Mouse (Mus musculus) cerebellum, adult 2 months (tissue): ENCODE measurements around the gene Sirpa. TPM values are rescaled to one million over a fixed set of nuclear protein-coding genes. Genes with fewer than 3 reads are reported as not detected.
A peak's percentile ranks its signal among the peaks of the same experiment; 100 is the strongest.

Experiments used
- DNase-seq, 2 experiments: peaks; one replicate each; pipeline ENCODE4 v3.0.0; 2021
- H3K27ac ChIP-seq: fragments of 200-500 bp; 2 replicates; pipeline ENCODE4 v1.5.1; 2012; ENCODE audit warnings: low read length, control low read depth, inconsistent platforms; ENCODE audit not compliant: insufficient read depth
- H3K27me3 ChIP-seq: fragments of 200-500 bp; 2 replicates; pipeline ENCODE4 v1.6.1; 2012; ENCODE audit warnings: inconsistent platforms, mild to moderate bottlenecking, low read length, moderate library complexity; ENCODE audit not compliant: control insufficient read depth, insufficient read depth
- H3K4me1 ChIP-seq: fragments of 200-500 bp; 2 replicates; pipeline ENCODE4 v1.6.1; 2011; ENCODE audit warnings: low read length; ENCODE audit not compliant: control insufficient read depth, insufficient read depth
- H3K4me3 ChIP-seq: fragments of 200-500 bp; replicated peaks from 2 replicates; pipeline ENCODE3; 2011; ENCODE audit warnings: mild to moderate bottlenecking, low read depth, low read length, control low read depth; ENCODE audit not compliant: insufficient read depth
- CTCF ChIP-seq: fragments of 200-500 bp; IDR thresholded peaks from 2 replicates; pipeline ENCODE4 v1.5.1; 2011; ENCODE audit warnings: low read depth, mild to moderate bottlenecking, control low read depth, low read length, moderate library complexity, borderline replicate concordance; ENCODE audit not compliant: insufficient read depth
- POLR2A ChIP-seq: fragments of 200-500 bp; IDR thresholded peaks from 2 replicates; pipeline ENCODE4 v1.6.1; 2011; ENCODE audit warnings: low read length, control low read depth, borderline replicate concordance; ENCODE audit not compliant: insufficient read depth
- WGBS: fragments of 180-500 bp; shearing (Covaris S2); methylation state at CpG from one replicate; pipeline ENCODE4 v1.1.7; 2018; 5-methylcytosine and 5-hydroxymethylcytosine counted together
- polyA plus RNA-seq: library from polyadenylated mRNA; depleted of rRNA; stranded (reverse); fragments of >200 nt; gene quantifications from 2 replicates; pipeline ENCODE4 v1.2.3, GENCODE M21; 2012

Gene Sirpa
- polyA plus RNA-seq, 1 experiment: 235 TPM

DNA sequence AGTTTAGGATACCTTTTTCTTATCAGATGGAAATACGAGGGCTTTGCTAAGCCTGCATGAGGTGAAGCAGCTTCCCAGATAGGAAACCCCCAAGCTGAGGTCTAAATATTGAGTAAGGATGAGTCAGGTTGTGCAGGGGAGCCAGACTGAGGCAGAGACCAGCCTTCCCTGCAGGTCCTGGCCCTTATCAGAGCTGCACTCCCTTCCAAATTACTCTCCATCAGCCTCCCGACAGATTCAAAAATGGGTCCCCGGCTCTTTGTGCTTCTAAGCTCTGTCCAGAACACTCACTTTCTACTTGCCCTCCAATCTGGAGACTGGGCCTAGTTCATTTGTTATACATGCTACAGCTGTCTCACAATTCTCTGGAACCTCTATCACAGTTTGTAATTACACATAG is 41.3 kb downstream of the Sirpa start:
- no peak for TF ChIP-seq CTCF
- no peak for TF ChIP-seq POLR2A

DNA sequence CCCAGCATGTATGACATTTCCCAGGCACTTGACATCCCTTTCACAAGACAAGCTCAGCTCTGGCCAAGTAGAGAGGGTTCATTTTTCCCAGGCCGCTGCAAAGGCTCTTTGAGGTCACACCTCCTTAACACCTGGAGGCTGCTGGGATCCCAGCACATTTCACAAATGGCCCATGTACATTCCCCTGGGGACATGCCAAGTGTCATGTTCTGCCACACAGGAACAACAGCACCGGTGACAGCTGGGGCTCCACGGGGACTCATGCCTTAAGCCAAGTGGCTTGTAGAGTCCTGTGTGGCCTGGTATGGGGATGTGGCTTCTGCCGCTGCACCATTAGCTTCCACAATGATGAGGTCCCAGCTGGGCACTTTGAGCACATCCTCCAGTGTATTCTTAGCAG is 60.0 kb downstream of the Sirpa start:
- DNase-seq: peak; percentile 82 to 87
- H3K4me1 ChIP-seq: peaks cover 10% of the 10 kb centered on the region
- TF ChIP-seq POLR2A (no peak), CTCF (no peak)
- H3K4me3 ChIP-seq: no peak overlapping the region
- H3K27me3 ChIP-seq: no peaks in the 10 kb centered on the region
- WGBS: 14% methylated on average over 4 of the region's 4 CpGs
- no peak overlapping the region for H3K27ac ChIP-seq

More for the DNA sequence above, 41.3 kb downstream of the Sirpa start:
- no peak for DNase-seq
- no peaks in the 10 kb centered on the region for H3K27me3 ChIP-seq
- WGBS: 84% methylated on average over 3 of the region's 3 CpGs
- no peaks in the 10 kb centered on the region; the same call in 1 of the 2 replicates for H3K4me1 ChIP-seq
- no peak overlapping the region for H3K27ac ChIP-seq
- no peak overlapping the region for H3K4me3 ChIP-seq

DNA sequence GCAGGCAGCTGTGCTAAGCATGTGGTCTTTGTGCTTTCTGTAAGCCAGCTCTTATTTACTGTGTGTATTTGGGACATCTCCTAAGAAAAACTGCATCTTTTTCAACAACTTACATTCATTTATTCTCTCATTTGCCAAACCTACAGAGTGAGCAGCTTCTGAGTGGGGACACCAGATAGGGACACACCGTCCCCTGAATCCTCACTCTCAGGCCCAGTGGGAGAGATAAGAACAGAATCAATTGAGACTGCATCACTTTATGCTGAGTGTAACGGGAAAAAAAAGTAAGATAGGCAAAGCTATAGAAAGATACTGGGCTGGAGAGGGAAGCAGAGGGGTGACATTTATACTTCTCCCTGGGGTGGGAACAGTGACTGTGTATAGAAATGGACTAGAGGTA is 61.0 kb downstream of the Sirpa start:
- TF ChIP-seq POLR2A: no peak
- TF ChIP-seq CTCF: no peak

DNA sequence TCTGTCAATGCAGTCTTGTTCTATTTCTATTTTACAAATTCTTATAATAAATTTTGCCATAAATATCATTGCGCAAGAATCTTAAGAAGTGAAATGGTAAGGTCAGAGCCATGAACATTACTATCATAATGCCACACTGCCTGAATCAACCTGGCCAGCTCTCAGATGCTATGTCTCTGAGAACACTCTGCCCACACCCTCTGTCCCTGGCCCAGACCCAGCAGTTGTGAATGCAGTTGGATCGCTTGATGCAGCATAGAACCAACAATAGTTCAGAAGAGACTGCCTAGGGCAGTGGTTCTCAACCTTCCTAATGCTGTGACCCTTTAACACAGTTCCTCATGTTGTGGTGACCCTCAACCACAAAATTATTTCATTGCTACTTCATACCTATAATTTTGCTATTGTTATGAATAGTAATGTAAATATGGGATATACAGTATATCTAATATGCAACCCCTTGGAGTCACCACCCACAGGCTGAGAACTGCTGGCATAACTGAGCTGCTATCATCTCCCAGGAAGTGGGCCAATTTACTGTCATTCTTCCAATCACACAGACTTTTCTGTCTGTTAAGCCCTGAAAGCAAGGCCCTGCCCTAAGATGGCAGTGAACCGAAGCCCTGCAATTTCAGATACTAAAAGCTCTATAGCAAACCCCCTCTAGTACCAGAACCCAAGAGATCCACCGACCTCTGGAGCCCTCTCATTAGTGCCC is 61.8 kb downstream of the Sirpa start:
- no peak for DNase-seq
- H3K27me3 ChIP-seq: no peaks in the 10 kb centered on the region
- whole genome bisulfite sequencing: 56% methylated on average over 4 of the region's 4 CpGs
- TF ChIP-seq CTCF: no peak
- TF ChIP-seq POLR2A: no peak
- H3K4me3 ChIP-seq: no peak overlapping the region
- peaks cover 10% of the 10 kb centered on the region for H3K4me1 ChIP-seq
- H3K27ac ChIP-seq: no peak overlapping the region

More for the DNA sequence above, 61.0 kb downstream of the Sirpa start:
- Histone ChIP-seq H3K4me3 (no peak overlapping the region), H3K27ac (no peak overlapping the region), H3K27me3 (no peaks in the 10 kb centered on the region), H3K4me1 (peaks cover 10% of the 10 kb centered on the region)
- DNase-seq: no peak
- WGBS: 94% methylated on average over 2 of the region's 2 CpGs

DNA sequence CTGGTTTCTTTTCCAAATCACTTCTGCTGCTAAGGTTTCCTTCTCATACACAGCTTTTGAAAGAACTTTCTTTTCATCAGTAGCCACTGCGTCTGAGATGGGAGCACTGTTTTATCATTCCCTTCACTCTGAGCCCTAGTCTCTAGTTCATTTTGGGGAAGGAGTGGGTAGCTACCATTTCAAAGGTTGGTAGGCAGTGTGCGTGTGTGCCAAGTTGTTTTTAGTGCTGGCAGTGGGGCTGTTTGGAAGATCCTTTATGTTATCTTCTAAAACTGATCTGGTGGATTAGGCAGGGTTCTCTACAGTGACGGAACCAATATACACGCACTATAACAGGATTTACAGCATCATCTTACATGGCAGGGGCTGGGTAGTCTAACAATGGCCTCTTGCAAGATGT is 62.4 kb downstream of the Sirpa start:
- H3K4me1 ChIP-seq: peaks cover 10% of the 10 kb centered on the region
- DNase-seq: no peak
- 96% methylated on average over 4 of the region's 4 CpGs for WGBS
- H3K4me3 ChIP-seq: no peak overlapping the region
- H3K27me3 ChIP-seq: no peaks in the 10 kb centered on the region
- TF ChIP-seq POLR2A (no peak), CTCF (no peak)
- H3K27ac ChIP-seq: no peak overlapping the region

DNA sequence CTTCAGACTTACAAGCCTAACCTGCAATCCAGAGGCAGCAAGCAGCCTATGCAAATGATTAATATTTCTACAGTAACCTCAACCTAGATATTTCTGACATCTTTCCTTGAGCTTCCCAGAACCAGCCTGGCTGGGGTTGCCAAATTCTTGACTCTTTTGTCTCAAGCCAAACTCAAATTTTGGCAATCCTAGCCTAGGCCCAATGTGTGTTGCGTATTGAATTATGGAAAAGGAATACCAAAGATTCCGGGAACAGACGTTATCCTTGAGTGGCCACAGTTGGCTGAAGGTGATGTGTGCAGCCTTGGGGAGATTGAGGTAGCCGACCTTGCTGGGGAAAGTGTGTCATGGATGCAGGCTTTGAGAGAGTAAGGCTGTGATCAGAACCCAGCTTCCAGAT is 66.2 kb downstream of the Sirpa start:
- TF ChIP-seq POLR2A (no peak), CTCF (no peak)
- DNase-seq: no peak
- 80% methylated on average over 4 of the region's 4 CpGs for WGBS
- H3K4me3 ChIP-seq: no peak overlapping the region
- H3K27me3 ChIP-seq: no peaks in the 10 kb centered on the region
- no peaks in the 10 kb centered on the region for H3K4me1 ChIP-seq
- no peak overlapping the region for H3K27ac ChIP-seq

DNA sequence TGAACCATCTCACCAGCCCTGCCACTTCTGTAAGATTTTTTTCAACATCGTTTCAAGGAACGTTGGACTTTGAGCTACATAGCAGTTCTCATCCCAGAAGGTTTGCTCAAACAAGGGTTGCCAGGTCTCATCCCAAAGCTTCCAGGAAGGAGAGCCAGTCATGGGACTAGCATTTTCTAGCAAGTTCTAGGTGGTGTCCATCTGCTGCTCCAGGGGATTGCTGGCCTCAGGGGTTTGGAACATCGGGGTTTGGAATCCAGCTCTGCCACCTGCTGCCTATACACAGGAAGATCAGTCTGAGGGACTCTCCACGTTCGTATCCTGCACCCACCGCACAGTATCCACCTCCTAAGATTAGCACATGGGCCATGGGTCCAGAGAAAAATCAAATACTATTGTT is 67.4 kb downstream of the Sirpa start:
- Histone ChIP-seq H3K4me1 (no peaks in the 10 kb centered on the region), H3K27ac (no peak overlapping the region), H3K27me3 (no peaks in the 10 kb centered on the region), H3K4me3 (no peak overlapping the region)
- TF ChIP-seq POLR2A (no peak), CTCF (peak; percentile 24; the same call in 1 of the 2 replicates)
- DNase-seq: peak in 1 of 2 experiments; percentile 37
- WGBS: 40% methylated on average over 6 of the region's 6 CpGs

DNA sequence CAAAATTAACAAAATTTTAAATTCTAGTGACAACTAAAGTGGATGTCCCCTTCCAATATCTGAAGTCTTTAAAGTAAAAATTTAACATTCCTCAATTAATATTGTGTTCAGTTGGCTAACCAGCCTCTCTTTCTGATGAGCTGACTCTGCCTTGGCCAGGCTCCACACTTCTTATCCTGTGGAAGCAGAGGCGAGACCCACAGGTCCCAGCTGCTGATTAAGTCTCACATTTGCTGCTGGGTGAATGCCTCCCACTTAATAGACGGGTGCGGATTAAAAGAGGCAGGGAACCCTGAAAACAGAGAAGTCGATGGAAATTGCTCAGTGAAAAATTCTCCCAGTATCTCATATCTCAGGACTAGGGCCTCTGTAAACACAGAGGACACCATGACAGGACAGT is 69.8 kb downstream of the Sirpa start:
- 65% methylated on average over 4 of the region's 4 CpGs for WGBS
- no peak for DNase-seq
- no peaks in the 10 kb centered on the region for H3K4me1 ChIP-seq
- TF ChIP-seq POLR2A (no peak), CTCF (no peak)
- H3K4me3 ChIP-seq: no peak overlapping the region
- H3K27ac ChIP-seq: no peak overlapping the region
- no peaks in the 10 kb centered on the region for H3K27me3 ChIP-seq
